Mouse (Mus musculus): ENCODE results near the gene Elp6.

The Elp6 gene

DNA sequence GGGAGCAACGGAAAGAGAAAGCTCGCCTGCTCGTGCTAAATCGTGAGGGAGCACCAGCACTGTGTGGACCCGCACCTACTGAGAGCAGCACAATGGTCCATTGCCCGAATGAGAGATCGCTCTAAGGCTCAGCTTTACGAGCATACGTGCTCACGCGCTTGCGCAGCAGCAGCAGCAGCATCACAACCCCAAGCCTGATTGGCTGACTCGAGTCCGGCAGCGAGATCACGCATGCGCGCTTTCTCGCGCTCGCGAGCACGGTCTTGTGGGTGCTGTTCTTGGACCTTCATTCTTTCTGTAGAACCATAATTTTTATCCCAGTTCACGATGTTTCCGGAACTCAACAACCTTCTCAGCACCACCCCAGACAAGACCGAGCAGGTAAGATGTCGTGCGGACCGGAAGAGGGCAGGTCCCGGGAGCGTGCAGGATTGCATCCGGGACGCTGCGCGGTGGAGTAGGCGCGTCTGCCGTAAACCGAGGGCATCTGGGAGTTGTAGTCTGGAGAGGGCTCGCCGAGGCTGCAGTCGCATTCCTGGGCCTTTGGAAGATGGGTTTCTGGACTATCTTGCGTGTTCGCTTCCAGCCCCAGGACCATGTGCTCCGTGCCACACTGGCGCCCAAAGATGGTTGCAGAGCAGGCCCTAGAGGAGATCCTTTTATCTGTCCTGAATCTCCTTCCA is at the start of gene Elp6:
Gene Elp6 (plus strand): TSS at position 205 of the 683 bp plus-strand sequence.
- peak; percentile 92 for DNase-seq (ENCODE audit: low spot score)

- no peak for DNase-seq (ENCODE audit: low spot score)
Observed at GRCm38 (mm10) chr9:110255407-110256019, 49.5 kb upstream of the Elp6 start.

DNA sequence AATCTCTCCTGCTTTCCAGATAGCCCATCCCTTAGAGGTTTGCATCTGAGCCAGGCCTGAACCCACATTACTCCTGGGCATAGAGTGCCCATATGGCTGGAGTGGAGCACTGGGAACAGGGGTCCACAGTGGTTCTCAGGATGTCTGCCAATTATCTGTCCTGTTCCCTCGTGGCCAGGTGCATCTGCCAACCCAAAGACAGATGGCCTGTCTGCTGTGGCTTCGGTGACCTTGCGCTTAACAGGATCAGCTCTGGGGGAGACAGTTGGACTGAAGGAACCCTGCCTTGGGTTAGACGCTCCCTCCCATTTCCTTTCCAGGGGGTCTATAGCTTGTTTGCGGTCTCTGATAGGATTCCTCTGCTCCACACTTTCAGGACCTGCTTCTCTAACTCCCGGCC is 46.3 kb upstream of the Elp6 start:
- no peak for DNase-seq (ENCODE audit: low spot score)

DNA sequence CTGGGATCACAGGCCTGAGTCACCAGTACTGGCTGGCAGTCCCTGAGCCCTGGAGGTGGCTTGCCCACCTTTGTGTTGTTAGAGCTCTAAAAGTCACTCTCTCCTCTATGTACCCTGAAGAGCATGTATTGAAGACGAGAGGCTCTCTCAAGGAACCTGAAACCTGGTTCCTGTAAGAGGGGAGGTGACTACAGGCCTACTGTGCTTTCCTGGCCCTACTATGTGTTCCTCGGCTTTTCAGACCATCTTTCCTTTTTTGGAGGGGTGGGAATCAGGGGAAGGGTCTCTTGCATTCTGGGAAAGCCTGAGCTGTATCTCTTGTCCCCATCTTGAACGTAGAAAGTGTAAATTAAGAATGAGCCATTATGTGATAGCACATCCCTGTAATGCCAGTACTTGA is 45.9 kb upstream of the Elp6 start:
- no peak for DNase-seq (ENCODE audit: low spot score)

- DNase-seq (ENCODE audit: low spot score): no peak
Observed at GRCm38 (mm10) chr9:110263181-110263580, 41.8 kb upstream of the Elp6 start.

GRCm38 (mm10) chr9:110264991-110265390 is 40.0 kb upstream of the Elp6 start:
- no peak for DNase-seq (ENCODE audit: low spot score)

DNA sequence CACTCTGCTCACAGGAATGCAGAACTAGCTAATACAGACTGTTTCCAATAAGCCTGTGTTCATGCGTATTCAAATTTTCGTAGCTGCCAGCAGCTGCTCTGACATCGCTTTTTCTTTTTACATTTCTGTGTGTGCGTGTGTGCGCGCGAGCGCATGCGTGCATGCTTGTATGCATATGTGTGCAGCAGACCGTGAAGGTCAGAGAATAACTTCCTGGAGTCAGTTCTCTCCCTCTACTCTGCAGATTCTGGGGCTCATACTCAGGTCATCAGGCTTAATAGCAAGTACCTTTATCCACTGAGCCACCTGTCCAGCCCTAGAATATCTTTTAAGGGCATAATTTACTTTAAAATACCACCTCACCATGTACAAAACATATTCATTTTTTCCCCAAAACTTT is 36.6 kb upstream of the Elp6 start:
- no peak for DNase-seq (ENCODE audit: low spot score)

DNA sequence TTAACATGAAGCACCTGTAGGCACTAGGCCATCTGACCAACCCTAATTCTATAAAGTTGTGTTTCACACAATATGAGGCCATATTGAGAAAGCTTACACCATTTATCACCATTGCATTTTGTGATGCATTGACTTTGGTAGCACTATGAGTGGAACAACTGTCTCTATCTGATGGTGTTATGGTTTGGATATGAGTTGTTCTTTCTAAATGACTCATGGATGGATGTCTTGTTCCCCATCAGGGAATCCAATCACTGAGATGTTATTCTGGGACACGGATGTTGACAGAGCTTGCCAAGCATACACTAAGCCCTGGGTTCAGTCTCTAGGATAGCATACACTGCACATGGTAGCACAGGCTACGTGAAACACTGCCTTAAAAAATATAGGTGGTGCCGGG is 32.6 kb upstream of the Elp6 start:
- no peak for DNase-seq (ENCODE audit: low spot score)

GRCm38 (mm10) chr9:110273507-110273906 is 31.5 kb upstream of the Elp6 start:
- no peak for DNase-seq (ENCODE audit: low spot score)

DNA sequence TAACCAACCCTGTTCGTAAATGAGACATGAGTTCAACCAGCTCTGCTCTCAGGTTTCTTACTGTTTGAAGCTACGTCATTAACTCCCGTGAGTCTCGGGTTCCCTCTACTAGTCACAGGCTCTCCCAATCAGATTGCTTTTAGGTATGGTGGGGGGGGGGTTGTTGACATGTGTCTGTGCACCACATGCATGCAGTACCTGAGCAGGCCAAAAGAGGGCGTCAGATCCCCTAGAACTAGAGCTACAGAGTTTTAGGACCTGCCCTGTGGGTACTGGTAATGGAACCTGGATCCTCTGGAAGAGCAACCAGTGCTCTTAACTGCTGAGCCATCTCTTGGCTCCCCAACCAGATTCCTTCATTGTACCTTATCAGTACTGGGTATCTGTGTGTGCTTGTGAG is 29.1 kb upstream of the Elp6 start:
- no peak for DNase-seq (ENCODE audit: low spot score)

DNA sequence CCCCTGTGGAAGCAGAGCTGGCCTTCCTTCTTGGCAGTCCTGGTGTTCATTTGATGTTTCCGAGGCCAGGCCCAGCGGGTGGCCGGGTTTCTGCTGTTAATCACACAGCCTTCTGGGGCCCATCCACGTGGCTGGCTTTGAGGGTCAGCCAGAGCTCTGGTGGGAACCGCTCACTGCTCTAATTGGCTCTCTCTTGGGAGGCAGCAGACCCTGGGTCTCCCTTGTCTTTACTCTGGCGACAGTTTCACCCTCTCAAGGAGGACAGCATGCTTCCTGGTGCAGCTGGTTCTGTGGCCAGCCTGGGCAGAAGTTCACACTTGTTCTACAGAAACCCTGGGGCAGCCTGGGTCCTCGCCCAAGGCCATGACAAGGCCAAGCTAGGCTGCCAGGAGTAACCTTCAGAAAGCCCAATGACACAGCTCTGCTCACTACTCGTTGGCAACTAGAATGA is 27.5 kb upstream of the Elp6 start:
- DNase-seq (ENCODE audit: low spot score): no peak

DNA sequence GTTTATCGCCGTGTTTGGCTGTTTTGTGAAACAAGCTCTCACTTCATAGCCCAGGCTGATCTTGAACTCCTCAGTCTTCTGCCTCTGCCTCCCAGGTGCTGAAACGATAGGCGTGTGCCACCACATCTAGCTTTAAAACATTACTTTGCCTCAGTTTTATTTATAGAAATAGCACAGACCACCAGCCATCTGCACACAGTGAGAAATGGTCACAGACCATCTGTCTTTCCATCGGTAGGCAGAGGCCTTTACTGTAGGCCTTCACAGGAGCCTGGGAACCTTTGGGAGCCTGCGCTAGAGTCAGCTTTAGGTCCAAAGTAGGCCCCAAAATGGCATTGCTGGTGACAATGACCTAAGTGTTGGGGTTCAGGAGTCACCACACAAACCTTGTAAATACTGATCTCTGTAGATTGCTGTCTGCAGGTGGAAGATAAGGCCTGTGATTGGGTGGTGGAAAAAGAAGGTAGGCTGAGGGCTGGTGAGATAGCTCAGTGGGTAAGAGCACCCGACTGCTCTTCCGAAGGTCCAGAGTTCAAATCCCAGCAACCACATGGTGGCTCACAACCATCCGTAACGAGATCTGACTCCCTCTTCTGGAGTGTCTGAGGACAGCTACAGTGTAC is 20.8 kb upstream of the Elp6 start:
- DNase-seq (ENCODE audit: low spot score): no peak

DNA sequence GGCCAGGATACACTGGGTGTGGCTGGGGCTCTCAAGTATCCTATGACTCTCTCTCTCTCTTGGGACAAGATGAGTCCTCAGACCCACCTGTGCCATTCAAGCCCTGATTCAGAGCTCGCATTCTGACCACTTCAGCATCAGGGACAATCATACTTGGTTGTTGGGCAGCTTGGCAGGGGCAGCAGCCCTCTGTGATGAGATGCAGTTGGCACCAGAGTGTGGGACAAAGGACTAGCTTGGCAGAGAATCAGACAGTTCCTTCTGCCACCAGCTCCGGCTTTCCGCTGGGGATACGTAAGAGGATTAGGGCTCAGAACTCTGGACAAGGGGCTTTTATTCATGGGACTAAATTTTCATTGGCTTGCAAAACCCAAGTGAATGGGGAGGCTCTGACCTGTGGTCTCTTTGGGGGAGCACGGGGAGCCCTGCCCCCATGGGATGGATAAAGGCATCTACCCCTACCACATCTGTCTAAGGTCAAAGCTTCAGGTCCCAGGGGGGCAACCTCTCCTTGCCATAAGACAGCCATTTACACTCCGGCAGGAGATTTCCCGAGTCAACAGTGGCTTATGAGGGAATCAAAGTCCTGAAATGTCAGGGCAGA is 17.6 kb upstream of the Elp6 start:
- no peak for DNase-seq (ENCODE audit: low spot score)

GRCm38 (mm10) chr9:110293254-110293718 is 11.7 kb upstream of the Elp6 start:
- DNase-seq (ENCODE audit: low spot score): no peak

DNA sequence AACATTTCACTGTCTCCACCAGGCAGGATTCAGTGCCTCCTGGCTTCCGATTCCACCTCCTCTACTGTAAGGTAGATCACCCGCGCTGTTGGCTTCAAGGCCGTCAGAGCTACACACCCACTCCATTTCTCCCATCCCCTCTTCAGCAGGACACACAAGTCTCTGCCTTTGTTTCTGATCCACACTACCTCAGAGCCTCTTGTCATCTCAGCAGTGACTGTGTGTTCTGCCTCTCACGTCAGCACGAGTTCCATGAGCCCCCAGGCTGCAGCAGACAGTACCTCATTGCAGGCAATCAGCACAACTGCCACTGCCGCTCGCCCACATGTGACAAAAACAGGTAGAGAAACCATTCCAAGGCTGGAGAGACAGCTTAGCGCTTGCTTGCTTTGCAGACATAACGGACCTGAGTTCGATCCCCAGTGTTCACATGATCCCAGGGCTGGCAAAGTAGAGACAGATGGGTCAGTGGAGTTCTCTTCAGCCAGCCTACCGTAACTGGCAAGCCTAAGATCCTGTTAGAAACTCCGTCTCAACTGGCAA is 11.0 kb upstream of the Elp6 start:
- DNase-seq (ENCODE audit: low spot score): no peak

- no peak for DNase-seq (ENCODE audit: low spot score)
Observed at GRCm38 (mm10) chr9:110294786-110295185, 10.2 kb upstream of the Elp6 start.

GRCm38 (mm10) chr9:110296867-110297627 is 7.9 kb upstream of the Elp6 start:
- DNase-seq (ENCODE audit: low spot score): peak; percentile 86

DNA sequence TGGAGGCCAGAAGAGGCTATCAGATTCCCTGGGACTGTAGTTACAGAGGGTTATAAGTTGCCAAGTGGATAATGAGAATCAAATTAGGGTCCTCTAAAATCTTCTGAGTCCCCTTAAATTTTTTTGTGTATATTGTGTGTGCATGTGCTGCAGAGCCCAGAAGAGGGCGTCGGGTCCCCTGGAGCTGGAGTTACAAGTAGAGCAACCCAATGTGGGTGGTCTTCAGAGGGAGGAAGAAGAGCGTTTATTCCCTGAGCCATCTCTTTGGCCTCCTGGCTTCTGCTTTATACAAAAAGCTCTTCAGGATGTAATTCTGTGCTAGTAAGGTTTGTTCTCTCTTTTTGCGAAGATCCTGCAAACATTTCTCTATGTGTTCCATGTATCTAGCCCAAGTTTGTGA is 457 bp upstream of the Elp6 start:
- no peak for DNase-seq (ENCODE audit: low spot score)

DNA sequence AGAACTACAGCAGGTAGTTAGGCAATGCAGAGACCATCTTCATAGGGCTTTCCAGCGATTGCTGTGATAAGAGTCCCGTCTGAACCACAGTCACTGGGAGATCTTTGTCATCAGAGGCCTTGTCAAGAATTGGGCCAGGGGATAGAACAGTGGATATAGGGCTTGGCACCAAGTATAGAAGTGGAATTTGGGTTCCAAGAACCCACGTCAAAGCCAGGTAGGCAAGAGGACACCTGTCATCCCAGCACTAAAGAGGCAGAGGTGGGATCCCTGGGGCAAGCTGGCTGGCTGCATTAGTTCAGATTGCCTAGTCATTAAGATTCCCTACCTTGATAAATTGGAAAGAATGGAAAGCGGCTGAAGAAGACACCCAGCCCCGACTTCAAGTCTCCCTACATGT is 1.4 kb downstream of the Elp6 start:
- DNase-seq (ENCODE audit: low spot score): no peak

GRCm38 (mm10) chr9:110314706-110315105 is 9.7 kb downstream of the Elp6 start:
- no peak for DNase-seq (ENCODE audit: low spot score)

DNA sequence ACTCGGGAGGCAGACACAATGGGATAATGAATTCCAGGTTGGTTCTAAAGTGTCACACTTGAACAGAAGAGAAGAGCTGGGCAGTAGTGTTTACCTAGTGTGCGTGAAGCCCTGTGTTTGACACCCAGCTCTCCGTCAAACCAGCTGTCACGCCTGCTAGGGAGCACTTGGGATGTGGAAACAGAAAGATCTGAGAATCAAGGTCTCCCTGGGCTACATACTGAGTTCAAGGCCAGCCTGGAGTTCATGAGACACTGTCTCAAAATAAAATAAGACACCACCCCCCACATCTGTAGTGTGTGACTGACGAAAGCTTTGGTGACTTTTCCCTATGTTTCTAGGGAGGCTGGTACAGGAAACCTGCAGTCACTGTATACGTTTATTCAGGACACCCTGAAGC is 10.4 kb downstream of the Elp6 start:
- DNase-seq (ENCODE audit: low spot score): no peak

DNA sequence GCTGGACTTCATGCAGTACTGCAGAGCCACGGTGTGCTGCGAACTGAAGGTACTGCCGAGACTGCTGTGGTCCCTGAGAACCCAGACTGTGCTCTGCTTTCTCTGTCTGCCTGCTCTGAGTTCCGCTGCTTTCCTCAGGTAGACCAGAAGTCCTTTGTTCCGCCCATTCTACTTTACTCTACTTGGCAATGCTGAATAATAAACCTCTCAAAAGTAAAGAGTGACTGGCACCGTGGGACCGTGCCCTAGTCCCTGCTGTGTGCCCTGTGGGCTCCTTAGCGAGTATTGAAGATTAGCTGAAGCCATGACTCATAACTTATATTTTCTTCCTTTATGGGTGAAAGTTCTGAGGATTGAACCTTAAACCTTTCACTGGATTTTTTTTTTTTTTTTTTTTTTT is 10.9 kb downstream of the Elp6 start:
- no peak for DNase-seq (ENCODE audit: low spot score)

All from layer of hippocampus, adult 9-10 months (tissue).